In genomic region chr4:43960207-43960606, GRCm38 (mm10) we compare ENCODE assay signal across 12 mouse cellular contexts. TPM values are rescaled to one million over a fixed set of nuclear protein-coding genes. Genes with fewer than 3 reads are reported as not detected.
A peak's percentile ranks its signal among the peaks of the same experiment; 100 is the strongest.
DNase-seq lines count a peak whose midpoint lies in the region; ATAC-seq and TF ChIP-seq lines count a peak whose summit lies in the region.
"Had no signal": no experiment of that assay in that cellular context is flagged by ENCODE, and none has a peak within 500 bp of the region (broad histone marks: within the 10 kb centered on the region; RNA-seq: fewer than 3 reads in every experiment).

No protein-coding gene starts in this region.

- peaks cover 59% of the 10 kb centered on the region for H3K4me1 ChIP-seq in heart, embryonic 10.5 days
- peaks cover 82% of the 10 kb centered on the region for H3K4me1 ChIP-seq in erythroblast, embryonic 14.5 days (ENCODE audit: control insufficient read depth)
- peaks cover 69% of the 10 kb centered on the region for H3K4me1 ChIP-seq in liver, postnatal 0 days (ENCODE audit: insufficient read depth)
- peaks cover 8% of the 10 kb centered on the region for H3K4me1 ChIP-seq in forebrain, embryonic 14.5 days (ENCODE audit: control insufficient read depth, insufficient read depth, low read length)

- 62% methylated on average over 6 of the region's 6 CpGs for WGBS in heart, embryonic 10.5 days
- WGBS in liver, postnatal 0 days (ENCODE audit: insufficient replicate concordance) = 30% methylated on average over 6 of the region's 6 CpGs
- WGBS in forebrain, embryonic 14.5 days = 83% methylated on average over 6 of the region's 6 CpGs

- DNase-seq in heart, embryonic 10.5 days (ENCODE audit: low spot score) = no peak
- DNase-seq in heart, adult 8-10 months (ENCODE audit: low spot score) = no peak
- DNase-seq in CD4-positive helper T cell, adult 2 months (ENCODE audit: low read depth, low spot score) = peak; percentile 63
- no peak for DNase-seq in liver, postnatal 0 days
- no peak for DNase-seq in forebrain, embryonic 14.5 days (ENCODE audit: low spot score)
- no peak for DNase-seq in right cerebral cortex, postnatal 25 days
- DNase-seq in adrenal gland, postnatal 14 days = no peak
- DNase-seq: cerebellum, adult 8-10 months had no signal

- ATAC-seq in liver, postnatal 0 days = peak; percentile 18
- ATAC-seq in forebrain, embryonic 14.5 days = no peak

- H3K27ac ChIP-seq in heart, embryonic 10.5 days = peak overlapping the region; percentile 64; the same call in 1 of the 2 replicates
- peak overlapping the region; percentile 85 for H3K27ac ChIP-seq in liver, postnatal 0 days (ENCODE audit: low read depth)
- H3K27ac ChIP-seq in forebrain, embryonic 14.5 days (ENCODE audit: low read depth, low read length) = no peak overlapping the region
- H3K27ac ChIP-seq: kidney, postnatal 0 days had no signal

- H3K9me3 ChIP-seq in heart, embryonic 10.5 days = no peaks in the 10 kb centered on the region
- no peaks in the 10 kb centered on the region for H3K9me3 ChIP-seq in erythroblast, embryonic 14.5 days (ENCODE audit: control insufficient read depth, low read length)
- no peaks in the 10 kb centered on the region for H3K9me3 ChIP-seq in liver, postnatal 0 days (ENCODE audit: low read length)
- no peaks in the 10 kb centered on the region for H3K9me3 ChIP-seq in forebrain, embryonic 14.5 days (replicated peaks; ENCODE audit: control insufficient read depth, low read length)

- no peaks in the 10 kb centered on the region for H3K36me3 ChIP-seq in heart, embryonic 10.5 days
- H3K36me3 ChIP-seq in erythroblast, embryonic 14.5 days (ENCODE audit: control insufficient read depth) = peaks cover 12% of the 10 kb centered on the region
- no peaks in the 10 kb centered on the region for H3K36me3 ChIP-seq in liver, postnatal 0 days (replicated peaks; ENCODE audit: insufficient read depth, low read length)
- H3K36me3 ChIP-seq in forebrain, embryonic 14.5 days (ENCODE audit: control insufficient read depth, insufficient read depth, low read length) = no peaks in the 10 kb centered on the region

- 0 out of 2 replicates have a peak, but pooled peaks cover 5% of the 10 kb centered on the region for H3K27me3 ChIP-seq in heart, embryonic 10.5 days (ENCODE audit: insufficient read depth, poor library complexity, severe bottlenecking)
- peaks cover 2% of the 10 kb centered on the region; the same call in 1 of the 2 replicates for H3K27me3 ChIP-seq in erythroblast, embryonic 14.5 days (ENCODE audit: control insufficient read depth)
- H3K27me3 ChIP-seq in liver, postnatal 0 days (ENCODE audit: insufficient read depth, low read length) = no peaks in the 10 kb centered on the region
- H3K27me3 ChIP-seq in forebrain, embryonic 14.5 days (replicated peaks; ENCODE audit: control insufficient read depth, insufficient read depth, low read length) = no peaks in the 10 kb centered on the region

- H3K4me3 ChIP-seq in heart, embryonic 10.5 days = 0 out of 2 replicates have a peak overlapping the region, but pooled peaks have one; percentile 12
- H3K4me3 ChIP-seq in erythroblast, embryonic 14.5 days (replicated peaks) = peak overlapping the region; percentile 82
- peak overlapping the region; percentile 65 for H3K4me3 ChIP-seq in liver, postnatal 0 days (ENCODE audit: low read depth, low read length)
- no peak overlapping the region for H3K4me3 ChIP-seq in forebrain, embryonic 14.5 days (ENCODE audit: low read depth, low read length)

- peak overlapping the region; percentile 39 for H3K9ac ChIP-seq in liver, postnatal 0 days (replicated peaks)
- H3K9ac ChIP-seq in forebrain, embryonic 14.5 days (ENCODE audit: low read length) = no peak overlapping the region

- peak; percentile 77; the same call in 1 of the 2 replicates for TF ChIP-seq EP300 in liver, postnatal 0 days (IDR thresholded peaks at IDR 0.05; ENCODE audit: low read depth)

- TF ChIP-seq CTCF in liver, postnatal 0 days (IDR thresholded peaks at IDR 0.05; ENCODE audit: low read depth) = no peak

- peak overlapping the region; percentile 93 for H3K4me2 ChIP-seq in liver, postnatal 0 days (ENCODE audit: low read depth, low read length)
- no peak overlapping the region for H3K4me2 ChIP-seq in forebrain, embryonic 14.5 days (ENCODE audit: low read length)

RNA-seq across cellular contexts. Expression of gene Glipr2, which starts 3.0 kb away (rescaled TPM):
- polyA plus RNA-seq in heart, embryonic 10.5 days (2016; fragmentation: Nextera tagmentation; extraction: Ambion mirVana) = 114 and 119 TPM in 2 replicates
- total RNA-seq in heart, adult 8-10 months (2022) = 1 to 10 TPM; 2.3 to 5.2 (median 2.8) TPM
- 3.0 and 3.8 TPM in 2 replicates for polyA plus RNA-seq in erythroblast, embryonic 14.5 days (2012)
- polyA plus RNA-seq in liver, postnatal 0 days (2015; fragmentation: Nextera tagmentation; extraction: Ambion mirVana) = 19.4 and 20.4 TPM in 2 replicates
- polyA plus RNA-seq in forebrain, embryonic 14.5 days (2014; fragmentation: Nextera tagmentation; extraction: Ambion mirVana) = 37.0 and 41.8 TPM in 2 replicates
- 7.4 and 9.1 TPM in 2 replicates for total RNA-seq in adrenal gland, postnatal 14 days (2021)

RNA-seq across cellular contexts. Expression of gene Ccin, which starts 23.1 kb away (rescaled TPM):
- not detected in 2 replicates for polyA plus RNA-seq in heart, embryonic 10.5 days (2016; fragmentation: Nextera tagmentation; extraction: Ambion mirVana)
- total RNA-seq in heart, adult 8-10 months (2022) = not detected
- polyA plus RNA-seq in erythroblast, embryonic 14.5 days (2012) = not detected in 2 replicates
- polyA plus RNA-seq in liver, postnatal 0 days (2015; fragmentation: Nextera tagmentation; extraction: Ambion mirVana) = not detected in 2 replicates
- not detected in 2 replicates for polyA plus RNA-seq in forebrain, embryonic 14.5 days (2014; fragmentation: Nextera tagmentation; extraction: Ambion mirVana)
- not detected in 2 replicates for total RNA-seq in adrenal gland, postnatal 14 days (2021)
- total RNA-seq: left cerebral cortex, postnatal 10 days had no signal
- polyA plus RNA-seq: kidney, postnatal 0 days; stomach, embryonic 14.5 days had no signal

RNA-seq across cellular contexts. Expression of gene Clta, which starts 44.0 kb away (rescaled TPM):
- polyA plus RNA-seq in heart, embryonic 10.5 days (2016; fragmentation: Nextera tagmentation; extraction: Ambion mirVana) = 156 and 170 TPM in 2 replicates
- total RNA-seq in heart, adult 8-10 months (2022) = 10 to 100 TPM; 67.0 to 78.6 (median 70.5) TPM
- polyA plus RNA-seq in erythroblast, embryonic 14.5 days (2012) = 18.7 and 31.6 TPM in 2 replicates
- polyA plus RNA-seq in liver, postnatal 0 days (2015; fragmentation: Nextera tagmentation; extraction: Ambion mirVana) = 136 and 144 TPM in 2 replicates
- 303 and 306 TPM in 2 replicates for polyA plus RNA-seq in forebrain, embryonic 14.5 days (2014; fragmentation: Nextera tagmentation; extraction: Ambion mirVana)
- 166 and 172 TPM in 2 replicates for total RNA-seq in adrenal gland, postnatal 14 days (2021)
